Mouse (Mus musculus): Measurements from ENCODE around the gene Gtpbp1. TPM values are rescaled to one million over a fixed set of nuclear protein-coding genes. Genes with fewer than 3 reads are reported as not detected.

Gtpbp1 gene
- total and polyA plus RNA-seq, 3 experiments, result 25.3 to 45.3 (median 34.2) TPM

GRCm38 (mm10) chr15:79691023-79691508 is 421 bp downstream of the Gtpbp1 start:
- Histone ChIP-seq H3K9me3 (replicated peaks; ENCODE audit: low read length) (no peaks in the 10 kb centered on the region), H3K27ac (ENCODE audit: insufficient read depth, low read depth) (peak overlapping the region; percentile 5; the same call in 1 of the 2 replicates), H3K4me1 (ENCODE audit: control insufficient read depth in 1 of 2, insufficient read depth in 2 of 2) (peaks cover 5 to 52% of the 10 kb centered on the region in 2 experiments), H3K4me3 (replicated peaks in 1 of 3; ENCODE audit: low read depth in 2 of 3, low read length in 2 of 3, poor library complexity in 1 of 3) (peak overlapping the region; percentile 70 to 93 (median 92)), H3K36me3 (replicated peaks in 1 of 2; ENCODE audit: control insufficient read depth in 1 of 2, insufficient read depth in 1 of 2, low read length in 1 of 2) (peaks cover 4 to 24% of the 10 kb centered on the region in 2 experiments), H3K27me3 (replicated peaks) (peaks cover 15% of the 10 kb centered on the region), H3K9ac (ENCODE audit: insufficient read depth, low read depth) (peak overlapping the region; percentile 81), H3K79me2 (replicated peaks; ENCODE audit: control insufficient read depth, extremely low read depth, insufficient read depth, poor library complexity, severe bottlenecking) (peaks cover 33% of the 10 kb centered on the region), H3K4me2 (ENCODE audit: insufficient read depth, low read depth, poor library complexity, severe bottlenecking) (peak overlapping the region; percentile 73)
- in situ Hi-C loops (cut with MboI; ENCODE audit: low pct_ligation_motif_present, low pct_unique_long_range_greater_than_20kb, low sequenced_read_pairs) (no loop called here), dilution Hi-C loops (cut with MboI; ENCODE audit: extremely low pct_ligation_motif_present, extremely low pct_unique_long_range_greater_than_20kb, low sequenced_read_pairs) (no loop called here)
- no peak for DNase-seq (ENCODE audit: extremely low read depth)
- no peak for TF ChIP-seq ZKSCAN1 (IDR thresholded peaks at IDR 0.05; ENCODE audit: borderline replicate concordance, low read depth, low read length)
- peak; percentile 80 for TF ChIP-seq MXI1 (IDR thresholded peaks at IDR 0.05; ENCODE audit: low read depth, low read length)
- no peak for TF ChIP-seq SMC3 (IDR thresholded peaks at IDR 0.05; ENCODE audit: low read depth, low read length)
- no peak for TF ChIP-seq PAX5 (IDR thresholded peaks at IDR 0.05; ENCODE audit: low read length)
- TF ChIP-seq MAZ (IDR thresholded peaks at IDR 0.05; ENCODE audit: low read depth, low read length), result no peak
- TF ChIP-seq UBTF (IDR thresholded peaks at IDR 0.05; ENCODE audit: low read depth, low read length), result peak; percentile 64; the same call in 1 of the 2 replicates
- no peak for TF ChIP-seq IRF4 (IDR thresholded peaks at IDR 0.05; ENCODE audit: low read depth, low read length)
- no peak for TF ChIP-seq ZC3H11A (IDR thresholded peaks at IDR 0.05; ENCODE audit: low read depth, low read length)
- no peak for TF ChIP-seq MAFK (IDR thresholded peaks at IDR 0.05; ENCODE audit: insufficient replicate concordance, low read length)
- TF ChIP-seq POLR2AphosphoS2 (IDR thresholded peaks at IDR 0.05; ENCODE audit: low read depth, low read length), result no peak
- TF ChIP-seq GABPA (IDR thresholded peaks at IDR 0.05; ENCODE audit: insufficient replicate concordance, low read depth, low read length), result no peak
- TF ChIP-seq USF1 (IDR thresholded peaks at IDR 0.05; ENCODE audit: low read depth, low read length), result no peak
- TF ChIP-seq KAT2A (IDR thresholded peaks at IDR 0.05; ENCODE audit: insufficient replicate concordance, low read length), result no peak
- TF ChIP-seq MAX (IDR thresholded peaks at IDR 0.05; ENCODE audit: low read length), result peak; percentile 32; the same call in 1 of the 2 replicates
- no peak; the same call in 1 of the 2 replicates for TF ChIP-seq TCF12 (IDR thresholded peaks at IDR 0.05; ENCODE audit: low read depth, low read length)
- no peak for TF ChIP-seq ELF1 (IDR thresholded peaks at IDR 0.05; ENCODE audit: low read depth, low read length)
- no peak for TF ChIP-seq TBP (conservative IDR thresholded peaks at IDR 0.05; ENCODE audit: low read depth, low read length)
- TF ChIP-seq SIN3A (IDR thresholded peaks at IDR 0.05; ENCODE audit: low read length), result 0 out of 2 replicates have a peak, but pooled peaks have one; percentile 11
- no peak for TF ChIP-seq JUND (conservative IDR thresholded peaks at IDR 0.05; ENCODE audit: low read depth, low read length)
- TF ChIP-seq CTCF (conservative IDR thresholded peaks at IDR 0.05 in 1 of 2, IDR thresholded peaks at IDR 0.05 in 1 of 2; ENCODE audit: low read depth in 2 of 2, low read length in 2 of 2), result no peak

- H3K4me2 ChIP-seq (ENCODE audit: insufficient read depth, low read depth, poor library complexity, severe bottlenecking), result peak overlapping the region; percentile 73
- in situ Hi-C loops (cut with MboI; ENCODE audit: low pct_ligation_motif_present, low pct_unique_long_range_greater_than_20kb, low sequenced_read_pairs) (no loop called here), dilution Hi-C loops (cut with MboI; ENCODE audit: extremely low pct_ligation_motif_present, extremely low pct_unique_long_range_greater_than_20kb, low sequenced_read_pairs) (no loop called here)
- TF ChIP-seq BHLHE40 (IDR thresholded peaks at IDR 0.05; ENCODE audit: low read depth, low read length), result no peak
- TF ChIP-seq MYC (IDR thresholded peaks at IDR 0.05; ENCODE audit: low read depth, low read length), result no peak
- no peak for TF ChIP-seq NELFE (IDR thresholded peaks at IDR 0.05; ENCODE audit: low read depth, low read length)
- TF ChIP-seq MAX (IDR thresholded peaks at IDR 0.05; ENCODE audit: low read length), result no peak
- no peak for TF ChIP-seq UBTF (IDR thresholded peaks at IDR 0.05; ENCODE audit: low read depth, low read length)
- no peak for TF ChIP-seq ELF1 (IDR thresholded peaks at IDR 0.05; ENCODE audit: low read depth, low read length)
- no peak for TF ChIP-seq MEF2A (IDR thresholded peaks at IDR 0.05; ENCODE audit: borderline replicate concordance, low read depth, low read length)
- no peak for TF ChIP-seq POLR2AphosphoS2 (IDR thresholded peaks at IDR 0.05; ENCODE audit: low read depth, low read length)
- no peak for TF ChIP-seq ZMIZ1 (IDR thresholded peaks at IDR 0.05; ENCODE audit: low read depth, low read length)
- no peak for TF ChIP-seq MAFK (IDR thresholded peaks at IDR 0.05; ENCODE audit: insufficient replicate concordance, low read length)
- no peak for TF ChIP-seq RCOR1 (conservative IDR thresholded peaks at IDR 0.05; ENCODE audit: low read depth, low read length)
- no peak for TF ChIP-seq USF2 (conservative IDR thresholded peaks at IDR 0.05; ENCODE audit: low read depth, low read length)
- TF ChIP-seq TCF12 (IDR thresholded peaks at IDR 0.05; ENCODE audit: low read depth, low read length), result no peak
- TF ChIP-seq JUN (IDR thresholded peaks at IDR 0.05; ENCODE audit: insufficient read depth, low read depth, low read length), result no peak
- no peak for TF ChIP-seq USF1 (IDR thresholded peaks at IDR 0.05; ENCODE audit: low read depth, low read length)
- TF ChIP-seq SMC3 (IDR thresholded peaks at IDR 0.05; ENCODE audit: low read depth, low read length), result no peak
- TF ChIP-seq MAZ (IDR thresholded peaks at IDR 0.05; ENCODE audit: low read depth, low read length), result no peak
- TF ChIP-seq ETS1 (conservative IDR thresholded peaks at IDR 0.05; ENCODE audit: low read depth, low read length), result no peak
- DNase-seq (ENCODE audit: extremely low read depth), result no peak
- no peak overlapping the region for H3K9ac ChIP-seq (ENCODE audit: insufficient read depth, low read depth)
- no peak overlapping the region for H3K4me3 ChIP-seq (replicated peaks in 1 of 3; ENCODE audit: low read depth in 2 of 3, low read length in 2 of 3, poor library complexity in 1 of 3)
- H3K36me3 ChIP-seq (replicated peaks in 1 of 2; ENCODE audit: control insufficient read depth in 1 of 2, insufficient read depth in 1 of 2, low read length in 1 of 2), result peaks cover 11 to 36% of the 10 kb centered on the region in 2 experiments
- no peak overlapping the region for H3K27ac ChIP-seq (ENCODE audit: insufficient read depth, low read depth)
- peaks cover 5 to 51% of the 10 kb centered on the region in 2 experiments for H3K4me1 ChIP-seq (ENCODE audit: control insufficient read depth in 1 of 2, insufficient read depth in 2 of 2)
- H3K27me3 ChIP-seq (replicated peaks), result peaks cover 15% of the 10 kb centered on the region
- peaks cover 25% of the 10 kb centered on the region for H3K79me2 ChIP-seq (replicated peaks; ENCODE audit: control insufficient read depth, extremely low read depth, insufficient read depth, poor library complexity, severe bottlenecking)
- no peaks in the 10 kb centered on the region for H3K9me3 ChIP-seq (replicated peaks; ENCODE audit: low read length)
Observed at GRCm38 (mm10) chr15:79692334-79692733, 1.7 kb downstream of the Gtpbp1 start.

Measured in CH12.LX (cell line).